Mouse (Mus musculus) lung, postnatal 0 days (tissue): ENCODE data around the gene Rpl18. TPM values are rescaled to one million over a fixed set of nuclear protein-coding genes. Genes with fewer than 3 reads are reported as not detected.

ENCODE experiments used
- ATAC-seq: fragments of 200-750 bp; cut with Nextera tagmentation; 2 replicates; pipeline ENCODE4 v1.8.0; 2017; ENCODE audit warnings: moderate library complexity
- DNase-seq: peaks from one replicate; pipeline ENCODE4 v3.0.0-alpha.2; 2016; ENCODE audit warnings: low spot score
- H3K27ac ChIP-seq: fragments of 300-500 bp; sonication (generic); 2 replicates; pipeline ENCODE4 v1.5.1; 2014; ENCODE audit warnings: antibody characterized with exemption, mild to moderate bottlenecking, low read length, mixed read lengths
- H3K27me3 ChIP-seq: fragments of 300-500 bp; sonication (generic); replicated peaks from 2 replicates; pipeline ENCODE4 v1.6.1; 2014; ENCODE audit warnings: low read length, mixed read lengths; ENCODE audit not compliant: insufficient read depth
- H3K36me3 ChIP-seq: fragments of 300-500 bp; sonication (generic); 2 replicates; pipeline ENCODE4 v1.6.1; 2014; ENCODE audit warnings: low read length, mixed read lengths; ENCODE audit not compliant: insufficient read depth
- H3K4me1 ChIP-seq: fragments of 300-500 bp; sonication (generic); 2 replicates; pipeline ENCODE4 v1.6.1; 2014; ENCODE audit warnings: antibody characterized with exemption, low read depth, low read length, mixed read lengths; ENCODE audit not compliant: insufficient read depth
- H3K4me2 ChIP-seq: fragments of 300-500 bp; sonication (generic); replicated peaks from 2 replicates; pipeline ENCODE4 v1.6.1; 2014; ENCODE audit warnings: low read depth, mild to moderate bottlenecking, low read length, moderate library complexity, mixed read lengths
- H3K4me3 ChIP-seq: fragments of 300-500 bp; sonication (generic); 2 replicates; pipeline ENCODE4 v1.5.1; 2014; ENCODE audit warnings: low read depth, low read length
- H3K9ac ChIP-seq: fragments of 300-500 bp; sonication (generic); replicated peaks from 2 replicates; pipeline ENCODE4 v1.6.1; 2014; ENCODE audit warnings: low read depth, mild to moderate bottlenecking
- H3K9me3 ChIP-seq: fragments of 300-500 bp; sonication (generic); 2 replicates; pipeline ENCODE4 v1.6.1; 2016; ENCODE audit warnings: low read length, mixed read lengths
- CTCF ChIP-seq: IDR thresholded peaks from 2 replicates; pipeline ENCODE4 v1.5.1; 2016; ENCODE audit warnings: antibody characterized with exemption, mild to moderate bottlenecking
- EP300 ChIP-seq: IDR thresholded peaks from 2 replicates; pipeline ENCODE4 v1.6.1; 2016; ENCODE audit warnings: antibody characterized with exemption, mild to moderate bottlenecking, control low read depth
- WGBS: fragments of 180-500 bp; shearing (Covaris S2); extraction: QIAGEN DNeasy Blood & Tissue Kit; methylation state at CpG from one replicate; pipeline ENCODE4 v1.1.7; 2014; 5-methylcytosine and 5-hydroxymethylcytosine counted together
- polyA plus RNA-seq: library from polyadenylated mRNA; unstranded; fragments of >200 nt; fragmentation: Nextera tagmentation; extraction: Ambion mirVana; gene quantifications from 2 replicates; pipeline ENCODE4 v1.2.1, GENCODE M21; 2015

Rpl18 gene
- polyA plus RNA-seq, 1 experiment from 2014 or later, result 782 TPM

DNA sequence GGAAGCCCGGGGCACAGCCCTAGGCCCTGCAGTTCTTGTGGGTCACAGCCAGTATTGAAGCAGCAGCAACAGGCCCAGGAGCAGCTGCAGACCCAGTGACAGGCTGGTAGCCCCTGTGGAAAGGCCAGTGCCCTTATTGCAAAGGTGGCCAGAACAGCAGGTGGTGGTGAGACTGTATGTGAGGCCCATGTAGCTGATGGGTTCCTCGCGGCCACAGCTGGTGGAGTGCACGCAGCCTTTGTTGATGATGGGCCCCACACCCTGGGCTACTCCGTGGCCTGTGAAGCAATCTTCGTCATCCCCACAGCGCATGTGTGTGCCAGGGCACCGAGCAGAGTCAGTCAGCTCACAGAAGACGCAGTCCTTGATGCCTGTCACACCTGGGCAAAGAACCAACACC, 9.9 kb downstream of the Rpl18 start:
- H3K4me3 ChIP-seq, result no peak overlapping the region
- H3K4me2 ChIP-seq, result no peak overlapping the region
- no peaks in the 10 kb centered on the region for H3K4me1 ChIP-seq
- 90% methylated on average over 9 of the region's 9 CpGs for WGBS
- no peak for DNase-seq
- TF ChIP-seq EP300 (no peak), CTCF (no peak)
- no peak for ATAC-seq
- no peak overlapping the region for H3K27ac ChIP-seq
- no peak overlapping the region for H3K9ac ChIP-seq
- no peaks in the 10 kb centered on the region for H3K27me3 ChIP-seq
- peaks cover 18% of the 10 kb centered on the region for H3K36me3 ChIP-seq
- no peaks in the 10 kb centered on the region for H3K9me3 ChIP-seq

GRCm38 (mm10) chr7:45725713-45726112, 10.5 kb downstream of the Rpl18 start, which contains the start of gene Spaca4:
Spaca4 (minus strand) TSS chr7:45725813.
- no peak for DNase-seq
- H3K36me3 ChIP-seq, result peaks cover 18% of the 10 kb centered on the region
- no peak for TF ChIP-seq EP300
- TF ChIP-seq CTCF, result no peak

GRCm38 (mm10) chr7:45726419-45726818, 11.2 kb downstream of the Rpl18 start:
- Histone ChIP-seq H3K36me3 (peaks cover 18% of the 10 kb centered on the region), H3K27ac (no peak overlapping the region), H3K9me3 (no peaks in the 10 kb centered on the region), H3K9ac (no peak overlapping the region), H3K27me3 (no peaks in the 10 kb centered on the region), H3K4me3 (no peak overlapping the region), H3K4me1 (no peaks in the 10 kb centered on the region; the same call in 1 of the 2 replicates), H3K4me2 (no peak overlapping the region)
- DNase-seq, result no peak
- WGBS, result 85% methylated on average over 10 of the region's 10 CpGs
- TF ChIP-seq EP300, result no peak
- no peak for TF ChIP-seq CTCF
- ATAC-seq, result no peak

More at GRCm38 (mm10) chr7:45725713-45726112, 10.5 kb downstream of the Rpl18 start, which contains the start of gene Spaca4:
- Histone ChIP-seq H3K27ac (no peak within 1 kb of the TSS), H3K4me1 (no peaks in the 10 kb centered on the region; the same call in 1 of the 2 replicates), H3K9me3 (no peaks in the 10 kb centered on the region), H3K9ac (no peak within 1 kb of the TSS), H3K4me3 (no peak within 1 kb of the TSS), H3K27me3 (no peaks in the 10 kb centered on the region), H3K4me2 (no peak within 1 kb of the TSS)
- WGBS, result 87% methylated on average over 11 of the region's 11 CpGs
- ATAC-seq, result no peak

GRCm38 (mm10) chr7:45727625-45728024, 12.4 kb downstream of the Rpl18 start:
- Histone ChIP-seq H3K4me2 (no peak overlapping the region), H3K4me1 (no peaks in the 10 kb centered on the region; the same call in 1 of the 2 replicates), H3K4me3 (no peak overlapping the region), H3K27ac (no peak overlapping the region), H3K27me3 (no peaks in the 10 kb centered on the region), H3K9ac (no peak overlapping the region), H3K36me3 (peaks cover 18% of the 10 kb centered on the region), H3K9me3 (no peaks in the 10 kb centered on the region)
- TF ChIP-seq CTCF (no peak), EP300 (no peak)
- WGBS, result 42% methylated on average over 3 of the region's 3 CpGs
- ATAC-seq (no peak), DNase-seq (no peak)

GRCm38 (mm10) chr7:45730727-45731431, 15.6 kb downstream of the Rpl18 start:
- peak; percentile 72 for ATAC-seq
- peak; percentile 79 for DNase-seq
- no peak for TF ChIP-seq EP300
- peak; percentile 76 for TF ChIP-seq CTCF
- Histone ChIP-seq H3K4me1 (no peaks in the 10 kb centered on the region; the same call in 1 of the 2 replicates), H3K9ac (no peak overlapping the region), H3K27me3 (no peaks in the 10 kb centered on the region), H3K9me3 (no peaks in the 10 kb centered on the region), H3K36me3 (no peaks in the 10 kb centered on the region), H3K4me2 (no peak overlapping the region), H3K27ac (peak overlapping the region; percentile 43; the same call in 1 of the 2 replicates), H3K4me3 (no peak overlapping the region)
- WGBS, result 22% methylated on average over 16 of the region's 16 CpGs

DNA sequence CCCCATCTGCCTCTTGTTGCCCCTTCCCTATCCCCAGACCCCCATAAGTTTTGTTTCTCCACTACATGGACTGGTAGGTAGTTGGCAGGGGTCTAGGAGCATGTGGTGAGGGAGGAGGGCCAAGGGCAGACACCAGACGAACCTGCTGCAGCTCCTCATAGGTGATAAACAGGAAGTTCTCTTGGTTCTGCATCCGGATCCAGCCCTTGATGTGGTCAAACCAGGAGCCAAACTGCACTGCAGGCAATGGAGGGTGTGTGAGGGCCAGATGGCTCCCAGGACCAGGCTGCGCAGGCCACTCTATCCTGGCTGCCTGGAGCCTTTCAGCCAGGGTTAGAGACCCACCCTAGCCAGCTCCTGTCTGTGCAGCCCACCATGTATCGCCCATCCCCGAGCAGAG, 18.2 kb downstream of the Rpl18 start:
- no peaks in the 10 kb centered on the region for H3K36me3 ChIP-seq
- H3K4me1 ChIP-seq, result no peaks in the 10 kb centered on the region; the same call in 1 of the 2 replicates
- no peak overlapping the region for H3K27ac ChIP-seq
- no peak overlapping the region for H3K4me3 ChIP-seq
- H3K27me3 ChIP-seq, result no peaks in the 10 kb centered on the region
- no peak overlapping the region for H3K9ac ChIP-seq
- DNase-seq (no peak), ATAC-seq (no peak)
- no peak overlapping the region for H3K4me2 ChIP-seq
- TF ChIP-seq CTCF, result no peak
- TF ChIP-seq EP300, result no peak
- no peaks in the 10 kb centered on the region for H3K9me3 ChIP-seq
- 68% methylated on average over 5 of the region's 5 CpGs for WGBS
